Comparison of ENCODE assay signal across 22 mouse cellular contexts in genomic region chr14:103619756-103620155, GRCm38 (mm10). TPM values are rescaled to one million over a fixed set of nuclear protein-coding genes. Genes with fewer than 3 reads are reported as not detected.
DNase-seq lines count a peak whose midpoint lies in the region; ATAC-seq lines count a peak whose summit lies in the region.
"Had no signal": no experiment of that assay in that cellular context is flagged by ENCODE, and none has a peak within 500 bp of the region (broad histone marks: within the 10 kb centered on the region; RNA-seq: fewer than 3 reads in every experiment).

No protein-coding gene starts in this region.

- DNase-seq in CD4-positive helper T cell, adult 2 months (ENCODE audit: low read depth, low spot score), result peak; percentile 34
- no peak for DNase-seq in Muller cell, postnatal 12 days (ENCODE audit: inconsistent ontology term)
- DNase-seq in ovary, postnatal 14 days (ENCODE audit: low spot score), result no peak
- DNase-seq in kidney, adult 11 months, result no peak
- DNase-seq in lung, postnatal 4 days, result no peak
- DNase-seq: adrenal gland, adult 8-10 months; adrenal gland, postnatal 14 days; adrenal gland, postnatal 36 days; B cell, adult 2 months; cerebellum, adult 11-12 months; cerebellum, adult 2 months; cerebellum, adult 9-10 months; cerebellum, postnatal 10 days; cerebellum, postnatal 25 days; embryo, embryonic 11 days; forebrain, postnatal 0 days had no signal

- peak; percentile 77 for ATAC-seq in CD4-positive, CD25-positive, alpha-beta regulatory T cell, adult 4 months
- peak; percentile 55 for ATAC-seq in activated CD4-positive, CD25-positive, alpha-beta regulatory T cell, adult 4 months
- ATAC-seq in inflammation-experienced regulatory T-cells, adult 6 months, result peak; percentile 71
- ATAC-seq: forebrain, embryonic 13.5 days; forebrain, embryonic 15.5 days; forebrain, postnatal 0 days had no signal

RNA-seq across cellular contexts. Expression of gene Slain1, which starts 30.3 kb away (rescaled TPM):
- 10 to 100 TPM; 10.2 to 20.0 TPM for polyA plus RNA-seq in CD4-positive, CD25-positive, alpha-beta regulatory T cell, adult 4 months (2017; shearing (Covaris generic))
- polyA plus RNA-seq in activated CD4-positive, CD25-positive, alpha-beta regulatory T cell, adult 4 months (2017; shearing (Covaris generic)), result 10 to 100 TPM; 12.7 to 17.2 TPM
- polyA plus RNA-seq in inflammation-experienced regulatory T-cells, adult 6 months (2017; shearing (Covaris generic)), result 10 to 100 TPM; 11.1 to 18.2 (median 16.1) TPM
- polyA plus RNA-seq: G1E had no signal
